Mouse (Mus musculus) heart, embryonic 11.5 days (tissue): ENCODE results near the gene Gstp3. TPM values are rescaled to one million over a fixed set of nuclear protein-coding genes. Genes with fewer than 3 reads are reported as not detected.
"Not testable (repeated sequence)": the region's sequence is repeated elsewhere in the genome, so short reads cannot be mapped to it uniquely, and the experiment has no call there.

Experiments
- ATAC-seq: fragments of 200-750 bp; cut with Nextera tagmentation; replicated peaks from 2 replicates; pipeline ENCODE4 v1.8.0; 2017; ENCODE audit warnings: moderate library complexity; ENCODE audit not compliant: insufficient number of reproducible peaks, low FRiP score, low TSS enrichment
- H3K27ac ChIP-seq: fragments of 300-500 bp; sonication (generic); 2 replicates; pipeline ENCODE4 v1.5.1; 2014; ENCODE audit warnings: mild to moderate bottlenecking, low read depth, low read length
- H3K27me3 ChIP-seq: fragments of 300-500 bp; sonication (generic); 2 replicates; pipeline ENCODE4 v1.6.1; 2014; ENCODE audit warnings: mild to moderate bottlenecking, low read length, mixed read lengths; ENCODE audit not compliant: control insufficient read depth, insufficient read depth
- H3K36me3 ChIP-seq: fragments of 300-500 bp; sonication (generic); 2 replicates; pipeline ENCODE4 v1.6.1; 2014; ENCODE audit warnings: mild to moderate bottlenecking, low read length, moderate library complexity, mixed read lengths; ENCODE audit not compliant: control insufficient read depth, insufficient read depth
- H3K4me1 ChIP-seq: fragments of 300-500 bp; sonication (generic); 2 replicates; pipeline ENCODE4 v1.6.1; 2014; ENCODE audit warnings: low read length; ENCODE audit not compliant: control insufficient read depth, insufficient read depth
- H3K4me2 ChIP-seq: fragments of 300-500 bp; sonication (generic); 2 replicates; pipeline ENCODE4 v1.6.1; 2014; ENCODE audit warnings: mild to moderate bottlenecking, moderate library complexity
- H3K4me3 ChIP-seq: fragments of 300-500 bp; sonication (generic); 2 replicates; pipeline ENCODE4 v1.5.1; 2014; ENCODE audit warnings: low read depth, low read length
- H3K9ac ChIP-seq: fragments of 300-500 bp; sonication (generic); 2 replicates; pipeline ENCODE4 v1.6.1; 2014; ENCODE audit warnings: mild to moderate bottlenecking, low read depth, low read length, moderate library complexity
- H3K9me3 ChIP-seq: fragments of 300-500 bp; sonication (generic); replicated peaks from 2 replicates; pipeline ENCODE4 v1.6.1; 2016; ENCODE audit warnings: low read length; ENCODE audit not compliant: control insufficient read depth
- WGBS: fragments of 180-500 bp; shearing (Covaris S2); extraction: QIAGEN DNeasy Blood & Tissue Kit; methylation state at CpG from one replicate; pipeline ENCODE4 v1.1.7; 2014; ENCODE audit not compliant: insufficient replicate concordance; 5-methylcytosine and 5-hydroxymethylcytosine counted together
- polyA plus RNA-seq: library from polyadenylated mRNA; unstranded; fragments of >200 nt; fragmentation: Nextera tagmentation; extraction: Ambion mirVana; gene quantifications from 2 replicates; pipeline ENCODE4 v1.2.1, GENCODE M21; 2014

The Gstp3 gene
- polyA plus RNA-seq, 1 experiment from 2014 or later: 0.49 TPM

DNA sequence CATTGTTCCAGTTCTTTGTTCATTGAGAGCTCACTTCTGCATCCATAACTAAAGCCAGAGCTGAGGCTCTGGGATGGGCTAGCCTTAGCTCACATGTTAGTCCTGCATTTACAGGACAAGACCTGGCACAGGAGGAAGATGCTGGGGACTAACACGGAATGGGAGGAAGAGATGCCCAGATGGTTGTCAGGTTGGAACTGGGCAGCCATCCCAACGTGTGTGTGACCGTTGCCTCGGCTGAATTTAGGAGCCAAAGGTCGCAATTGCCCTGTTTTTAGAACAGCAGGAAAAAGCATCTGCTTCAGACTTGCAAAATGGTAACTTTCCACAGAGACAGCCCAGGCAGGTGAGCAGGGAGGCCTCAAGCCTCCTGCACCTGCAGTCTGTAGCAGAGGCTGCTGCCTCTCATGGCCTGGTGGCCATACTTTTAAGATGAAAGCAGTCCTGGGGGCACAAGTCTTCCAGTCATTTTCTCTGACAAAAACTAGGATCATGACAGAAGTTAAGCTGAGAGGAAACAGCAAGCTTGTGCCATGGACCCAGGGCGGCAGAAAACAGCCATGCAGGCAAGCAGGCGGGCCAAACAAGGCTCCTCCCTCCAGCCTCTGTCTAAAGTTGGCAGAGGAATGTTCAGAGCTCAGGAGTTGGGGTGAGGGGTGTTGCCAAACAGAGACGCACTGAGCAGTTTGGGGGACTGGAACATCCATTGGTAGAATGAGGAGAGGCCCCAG lies 4.0 kb downstream of the Gstp3 start:
- no peak overlapping the region for H3K4me3 ChIP-seq
- H3K4me2 ChIP-seq: no peak overlapping the region
- H3K27ac ChIP-seq: no peak overlapping the region
- H3K9me3 ChIP-seq: no peaks in the 10 kb centered on the region
- H3K9ac ChIP-seq: no peak overlapping the region
- peaks cover 11% of the 10 kb centered on the region; the same call in 1 of the 2 replicates for H3K4me1 ChIP-seq
- 65% methylated on average over 8 of the region's 8 CpGs for WGBS
- H3K36me3 ChIP-seq: no peaks in the 10 kb centered on the region
- no peak for ATAC-seq
- H3K27me3 ChIP-seq: no peaks in the 10 kb centered on the region

DNA sequence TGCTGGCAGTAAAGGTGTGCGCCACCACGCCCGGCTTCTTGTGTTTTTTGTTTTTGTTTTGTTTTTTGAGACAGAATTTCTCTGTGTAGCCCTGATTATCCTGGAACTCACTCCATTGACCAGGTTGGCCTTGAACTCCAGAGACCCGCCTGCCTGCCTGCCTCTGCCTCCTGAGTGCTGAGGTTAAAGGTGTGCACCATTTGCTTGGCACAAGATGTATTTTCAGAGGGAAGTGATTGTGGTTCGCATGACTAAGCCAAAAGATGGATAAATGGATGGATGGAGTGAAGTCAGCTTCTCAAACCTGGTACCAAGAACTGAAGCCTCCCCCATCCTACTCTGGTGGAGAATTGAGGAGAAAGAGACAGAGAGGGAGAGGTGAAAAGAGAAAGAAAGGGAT lies 4.8 kb downstream of the Gstp3 start:
- no peaks in the 10 kb centered on the region for H3K36me3 ChIP-seq
- H3K9me3 ChIP-seq: no peaks in the 10 kb centered on the region
- peaks cover 11% of the 10 kb centered on the region; the same call in 1 of the 2 replicates for H3K4me1 ChIP-seq
- H3K27me3 ChIP-seq: no peaks in the 10 kb centered on the region
- no peak overlapping the region for H3K4me3 ChIP-seq
- 81% methylated on average over 5 of the region's 5 CpGs for WGBS
- H3K4me2 ChIP-seq: no peak overlapping the region
- no peak overlapping the region for H3K9ac ChIP-seq
- no peak overlapping the region for H3K27ac ChIP-seq
- ATAC-seq: no peak

DNA sequence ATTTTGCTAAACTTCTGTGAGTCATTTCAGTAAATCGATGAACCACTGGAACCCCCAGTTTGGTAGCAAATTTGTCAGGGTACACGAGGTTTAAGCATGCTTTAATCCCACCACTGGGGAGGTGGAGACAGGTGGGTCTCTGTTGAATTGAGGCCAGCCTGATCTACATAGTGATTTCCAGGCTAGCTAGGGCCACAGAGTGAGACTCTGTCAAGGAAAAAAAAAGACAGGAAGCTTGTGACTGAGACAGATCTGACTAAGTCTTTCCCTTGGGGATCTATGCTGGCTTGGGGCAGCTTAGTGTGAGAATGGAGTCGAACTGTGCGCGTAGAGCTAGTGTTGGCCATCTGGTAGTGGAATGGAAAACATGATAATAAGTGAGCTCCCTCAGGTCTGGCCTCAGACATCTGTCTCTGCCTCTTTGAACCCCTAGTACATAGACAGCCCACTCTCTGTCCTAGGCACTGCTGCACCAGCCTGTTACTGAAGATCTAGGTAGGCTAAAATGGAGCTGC lies 6.8 kb downstream of the Gstp3 start:
- no peaks in the 10 kb centered on the region for H3K36me3 ChIP-seq

DNA sequence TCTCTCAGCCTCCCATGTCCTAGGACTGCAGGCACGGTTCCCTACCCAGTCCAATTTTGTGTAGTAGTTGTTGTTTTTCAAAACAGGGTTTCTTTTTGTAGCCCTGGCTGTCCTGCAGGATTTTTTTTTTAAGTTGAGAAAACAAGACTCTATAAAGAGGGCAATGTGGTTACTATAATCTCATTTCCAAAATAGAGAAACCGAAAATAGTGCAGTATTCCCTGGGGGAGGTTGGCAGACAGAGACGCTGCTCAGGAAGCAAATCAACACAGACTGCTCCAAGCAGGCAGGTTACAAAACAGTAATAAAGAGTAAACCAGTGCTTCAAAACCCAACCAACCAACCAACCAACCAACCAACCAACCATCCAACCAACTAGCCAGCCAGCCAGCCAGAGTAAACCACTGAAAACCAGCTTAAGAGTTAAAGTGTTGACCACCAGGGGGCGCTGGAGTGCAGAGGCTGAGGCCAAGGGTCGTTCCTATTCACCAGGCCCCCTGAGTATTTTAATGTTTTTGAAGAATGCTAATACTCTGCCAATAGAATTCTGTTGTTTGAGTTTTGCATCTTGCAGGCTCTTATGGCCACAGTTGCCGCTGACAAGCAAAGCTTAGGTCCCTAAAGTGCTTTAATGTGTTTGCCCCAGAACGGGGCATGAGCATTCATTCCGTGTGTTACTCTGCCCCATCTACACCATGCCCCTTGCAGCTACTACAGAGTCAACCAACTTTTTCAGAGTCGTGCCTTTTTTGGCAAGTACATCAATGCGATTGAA lies 7.4 kb downstream of the Gstp3 start:
- Histone ChIP-seq H3K27me3 (no peaks in the 10 kb centered on the region), H3K4me2 (no peak overlapping the region), H3K9me3 (no peaks in the 10 kb centered on the region), H3K4me1 (peaks cover 11% of the 10 kb centered on the region; the same call in 1 of the 2 replicates), H3K36me3 (no peaks in the 10 kb centered on the region), H3K9ac (no peak overlapping the region), H3K4me3 (no peak overlapping the region), H3K27ac (no peak overlapping the region)
- WGBS: 51% methylated on average over 10 of the region's 10 CpGs
- no peak for ATAC-seq

More for the DNA sequence above, 6.8 kb downstream of the Gstp3 start:
- no peaks in the 10 kb centered on the region for H3K27me3 ChIP-seq
- 75% methylated on average over 5 of the region's 5 CpGs for WGBS
- H3K4me2 ChIP-seq: no peak overlapping the region
- no peaks in the 10 kb centered on the region for H3K9me3 ChIP-seq
- H3K4me3 ChIP-seq: no peak overlapping the region
- H3K4me1 ChIP-seq: peaks cover 11% of the 10 kb centered on the region; the same call in 1 of the 2 replicates
- ATAC-seq: no peak
- H3K9ac ChIP-seq: no peak overlapping the region; the same call in 1 of the 2 replicates
- no peak overlapping the region for H3K27ac ChIP-seq

DNA sequence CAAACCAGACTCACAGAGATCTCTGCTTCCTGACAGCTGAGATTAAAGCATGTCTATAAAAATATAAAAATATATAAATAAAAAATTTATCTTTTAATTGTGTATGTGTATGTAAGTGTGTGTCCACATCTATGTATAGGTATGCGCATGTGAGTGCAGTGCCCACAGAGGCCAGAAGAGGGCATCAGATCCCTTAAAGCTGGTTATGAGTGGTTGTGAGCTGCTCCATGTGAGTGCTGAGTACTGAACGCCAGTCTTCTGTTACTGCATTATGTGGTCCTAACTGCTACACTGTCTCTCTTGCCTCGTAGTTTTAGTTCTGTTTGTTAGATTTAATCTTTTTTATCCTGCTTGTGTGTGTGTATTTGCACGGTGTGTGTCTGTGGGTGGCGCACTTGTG lies 8.4 kb downstream of the Gstp3 start:
- ATAC-seq: no peak
- H3K27me3 ChIP-seq: no peaks in the 10 kb centered on the region
- H3K9ac ChIP-seq: no peak overlapping the region
- no peak overlapping the region for H3K4me2 ChIP-seq
- no peaks in the 10 kb centered on the region for H3K9me3 ChIP-seq
- no peak overlapping the region for H3K27ac ChIP-seq
- WGBS: 90% methylated on average over 5 of the region's 5 CpGs
- H3K4me3 ChIP-seq: no peak overlapping the region
- H3K36me3 ChIP-seq: no peaks in the 10 kb centered on the region
- peaks cover 4% of the 10 kb centered on the region; the same call in 1 of the 2 replicates for H3K4me1 ChIP-seq

DNA sequence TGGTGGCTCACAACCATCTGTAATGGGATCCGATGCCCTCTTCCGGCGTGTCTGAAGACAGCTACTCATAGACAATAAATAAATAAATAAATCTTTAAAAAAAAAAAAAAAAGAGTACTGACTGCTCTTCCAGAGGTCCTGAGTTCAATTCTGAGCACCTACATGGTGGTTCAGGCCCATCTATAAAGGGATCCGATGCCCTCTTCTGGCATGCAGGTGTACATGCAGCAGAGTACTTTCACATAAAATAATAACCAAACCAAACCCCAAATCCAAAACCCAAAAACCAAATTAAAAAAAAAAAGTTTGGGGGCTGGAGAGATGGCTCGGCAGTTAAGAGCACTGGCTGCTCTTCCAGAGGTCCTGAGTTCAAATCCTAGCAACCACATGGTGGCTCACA lies 10.3 kb downstream of the Gstp3 start:
- H3K36me3 ChIP-seq, H3K4me2 ChIP-seq, ATAC-seq, H3K4me3 ChIP-seq, H3K9me3 ChIP-seq, H3K27me3 ChIP-seq, H3K27ac ChIP-seq, H3K4me1 ChIP-seq, H3K9ac ChIP-seq: not testable (repeated sequence)
- WGBS: 78% methylated on average over 5 of the region's 5 CpGs

DNA sequence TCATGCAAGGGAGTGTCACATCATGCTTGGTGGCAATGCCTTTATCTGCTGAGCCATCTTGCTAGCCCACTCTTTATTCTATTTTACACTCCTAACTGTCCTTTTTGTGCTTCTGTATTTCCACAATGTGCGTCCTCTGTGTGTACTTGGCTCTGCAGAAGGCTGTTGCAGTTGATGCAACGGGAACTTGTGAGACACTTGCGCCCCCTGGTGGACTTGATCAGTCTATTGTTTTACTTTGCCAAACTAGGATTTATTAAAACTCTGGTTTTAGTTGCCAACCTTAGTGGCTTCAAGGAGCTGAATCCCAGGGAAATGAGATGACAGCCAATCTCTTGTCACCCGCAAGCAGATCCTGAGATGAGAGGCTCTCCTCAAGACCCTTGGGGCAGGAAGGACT lies 11.5 kb downstream of the Gstp3 start:
- no peak overlapping the region for H3K4me2 ChIP-seq
- no peaks in the 10 kb centered on the region for H3K36me3 ChIP-seq
- H3K9ac ChIP-seq: no peak overlapping the region
- H3K4me1 ChIP-seq: no peaks in the 10 kb centered on the region
- ATAC-seq: no peak
- H3K9me3 ChIP-seq: no peaks in the 10 kb centered on the region
- 15% methylated on average over 4 of the region's 4 CpGs for WGBS
- no peak overlapping the region for H3K4me3 ChIP-seq
- H3K27ac ChIP-seq: no peak overlapping the region
- no peaks in the 10 kb centered on the region for H3K27me3 ChIP-seq

DNA sequence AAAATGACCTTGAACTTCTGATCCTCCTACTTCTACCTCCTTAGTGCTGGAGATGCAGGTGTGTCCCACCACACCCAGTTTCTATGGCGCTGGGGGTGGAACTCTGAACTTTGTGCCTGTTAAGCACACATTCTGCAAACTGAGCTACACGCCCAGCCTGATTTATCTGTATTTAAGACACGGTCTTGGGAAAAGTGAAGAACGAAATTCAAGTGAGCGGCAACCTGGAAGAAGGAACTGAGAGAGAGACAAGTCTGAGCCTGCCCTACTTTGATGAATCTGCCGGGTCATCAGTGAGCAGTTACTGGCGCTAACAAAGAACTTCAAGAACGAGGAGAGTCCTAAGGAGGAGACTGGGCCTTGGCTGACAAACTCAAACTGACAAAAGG lies 12.5 kb downstream of the Gstp3 start:
- Histone ChIP-seq H3K27ac (no peak overlapping the region), H3K9me3 (no peaks in the 10 kb centered on the region), H3K4me3 (no peak overlapping the region), H3K4me2 (no peak overlapping the region), H3K36me3 (no peaks in the 10 kb centered on the region), H3K27me3 (no peaks in the 10 kb centered on the region), H3K9ac (no peak overlapping the region), H3K4me1 (no peaks in the 10 kb centered on the region)
- WGBS: 80% methylated on average over 8 of the region's 8 CpGs
- no peak for ATAC-seq
